Mouse (Mus musculus): Measurements from ENCODE around the gene Taf4. TPM values are rescaled to one million over a fixed set of nuclear protein-coding genes. Genes with fewer than 3 reads are reported as not detected.

Gene Taf4
- polyA plus RNA-seq, 1 experiment = 6.3 TPM

DNA sequence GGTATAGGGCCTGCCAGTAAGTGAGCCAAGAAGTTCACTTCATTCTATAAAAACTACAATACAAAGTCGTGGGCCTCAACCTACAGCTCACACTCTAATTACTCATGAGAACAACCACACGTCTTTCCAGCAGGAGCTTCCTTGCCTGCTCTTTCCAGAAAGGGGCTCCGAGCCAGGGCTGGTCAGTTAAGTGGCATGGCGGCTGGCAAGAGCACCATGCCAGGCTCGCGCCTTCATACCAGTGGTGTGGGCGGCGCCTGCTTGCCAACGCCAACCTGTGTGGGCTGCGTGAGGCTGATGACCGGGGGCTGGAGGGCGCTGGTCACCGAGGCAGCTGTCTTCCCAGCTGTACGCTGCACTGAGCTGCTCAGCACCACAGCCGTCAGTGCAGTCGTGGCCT lies 44.7 kb downstream of the Taf4 start:
- H3K4me2 ChIP-seq (ENCODE audit: low read depth) = no peak overlapping the region
- H3K36me3 ChIP-seq (ENCODE audit: control insufficient read depth, insufficient read depth) = peaks cover 7% of the 10 kb centered on the region
- no peak overlapping the region for H3K4me3 ChIP-seq
- H3ac ChIP-seq (ENCODE audit: control insufficient read depth, insufficient read length) = no peak overlapping the region
- H3K27me3 ChIP-seq (ENCODE audit: control insufficient read depth, insufficient read depth, insufficient read length) = no peaks in the 10 kb centered on the region
- H3K79me2 ChIP-seq (ENCODE audit: control insufficient read depth, insufficient read depth) = peaks cover 4% of the 10 kb centered on the region
- TF ChIP-seq MYOG (IDR thresholded peaks at IDR 0.05; ENCODE audit: control insufficient read depth in 1 of 3, insufficient read depth in 1 of 3, insufficient read length in 2 of 3, low read depth in 2 of 3) = no peak
- no peak for TF ChIP-seq MYOD1 (IDR thresholded peaks at IDR 0.05; ENCODE audit: control insufficient read depth in 1 of 3, insufficient read length in 2 of 3, low read depth in 2 of 3)
- no peak for TF ChIP-seq TCF12 (IDR thresholded peaks at IDR 0.05; ENCODE audit: insufficient read depth, poor library complexity, severe bottlenecking)
- TF ChIP-seq SRF (IDR thresholded peaks at IDR 0.05; ENCODE audit: control insufficient read depth, insufficient read length, low read depth) = no peak
- TF ChIP-seq USF1 (IDR thresholded peaks at IDR 0.05; ENCODE audit: low read depth) = no peak
- no peak for TF ChIP-seq POLR2A (IDR thresholded peaks at IDR 0.05; ENCODE audit: insufficient read length, low read depth)
- TF ChIP-seq REST (IDR thresholded peaks at IDR 0.05; ENCODE audit: insufficient read depth, insufficient read length) = no peak
- no peak for TF ChIP-seq MAX (IDR thresholded peaks at IDR 0.05; ENCODE audit: low read depth)
- no peak for TF ChIP-seq CEBPB (IDR thresholded peaks at IDR 0.05; ENCODE audit: insufficient read depth, poor library complexity, severe bottlenecking)
- no peak for TF ChIP-seq E2F4 (IDR thresholded peaks at IDR 0.05; ENCODE audit: insufficient read depth)
- no peak for TF ChIP-seq POLR2AphosphoS2 (IDR thresholded peaks at IDR 0.05; ENCODE audit: insufficient read length, low read depth)
- TF ChIP-seq TCF3 (IDR thresholded peaks at IDR 0.05; ENCODE audit: insufficient read length, low read depth) = no peak

DNA sequence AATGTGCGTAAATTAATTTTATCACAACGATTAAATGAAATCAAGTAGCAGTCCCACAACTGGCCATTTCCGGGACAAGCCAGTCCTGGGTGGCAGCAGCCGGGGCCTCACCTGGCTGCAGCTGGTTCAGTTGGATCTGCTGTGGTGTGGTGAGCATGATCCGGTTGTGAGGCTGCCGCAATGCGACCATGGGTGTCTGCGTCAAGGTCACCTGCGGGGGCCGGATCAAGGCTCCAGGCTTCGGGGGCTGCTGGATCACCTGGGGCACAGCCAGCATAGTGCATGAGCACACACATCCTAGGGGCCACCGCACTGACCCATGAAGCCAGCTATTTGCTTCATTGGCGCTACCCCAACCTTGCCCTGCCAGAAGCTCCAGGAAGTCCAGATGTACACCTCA lies 47.3 kb downstream of the Taf4 start:
- no peak overlapping the region for H3K4me3 ChIP-seq
- H3ac ChIP-seq (ENCODE audit: control insufficient read depth, insufficient read length) = no peak overlapping the region
- no peaks in the 10 kb centered on the region for H3K36me3 ChIP-seq (ENCODE audit: control insufficient read depth, insufficient read depth)
- no peak for TF ChIP-seq CEBPB (IDR thresholded peaks at IDR 0.05; ENCODE audit: insufficient read depth, poor library complexity, severe bottlenecking)
- TF ChIP-seq MYOG (IDR thresholded peaks at IDR 0.05; ENCODE audit: control insufficient read depth in 1 of 3, insufficient read depth in 1 of 3, insufficient read length in 2 of 3, low read depth in 2 of 3) = no peak
- no peak for TF ChIP-seq USF1 (IDR thresholded peaks at IDR 0.05; ENCODE audit: low read depth)
- no peak for TF ChIP-seq REST (IDR thresholded peaks at IDR 0.05; ENCODE audit: insufficient read depth, insufficient read length)
- TF ChIP-seq SRF (IDR thresholded peaks at IDR 0.05; ENCODE audit: control insufficient read depth, insufficient read length, low read depth) = no peak
- no peak for TF ChIP-seq MYOD1 (IDR thresholded peaks at IDR 0.05; ENCODE audit: control insufficient read depth in 1 of 3, insufficient read length in 2 of 3, low read depth in 2 of 3)
- TF ChIP-seq POLR2A (IDR thresholded peaks at IDR 0.05; ENCODE audit: insufficient read length, low read depth) = no peak
- TF ChIP-seq TCF12 (IDR thresholded peaks at IDR 0.05; ENCODE audit: insufficient read depth, poor library complexity, severe bottlenecking) = no peak
- no peak for TF ChIP-seq E2F4 (IDR thresholded peaks at IDR 0.05; ENCODE audit: insufficient read depth)
- TF ChIP-seq POLR2AphosphoS2 (IDR thresholded peaks at IDR 0.05; ENCODE audit: insufficient read length, low read depth) = no peak
- no peak for TF ChIP-seq MAX (IDR thresholded peaks at IDR 0.05; ENCODE audit: low read depth)
- TF ChIP-seq TCF3 (IDR thresholded peaks at IDR 0.05; ENCODE audit: insufficient read length, low read depth) = no peak
- H3K4me2 ChIP-seq (ENCODE audit: low read depth) = no peak overlapping the region
- no peaks in the 10 kb centered on the region for H3K79me2 ChIP-seq (ENCODE audit: control insufficient read depth, insufficient read depth)
- H3K27me3 ChIP-seq (ENCODE audit: control insufficient read depth, insufficient read depth, insufficient read length) = no peaks in the 10 kb centered on the region

DNA sequence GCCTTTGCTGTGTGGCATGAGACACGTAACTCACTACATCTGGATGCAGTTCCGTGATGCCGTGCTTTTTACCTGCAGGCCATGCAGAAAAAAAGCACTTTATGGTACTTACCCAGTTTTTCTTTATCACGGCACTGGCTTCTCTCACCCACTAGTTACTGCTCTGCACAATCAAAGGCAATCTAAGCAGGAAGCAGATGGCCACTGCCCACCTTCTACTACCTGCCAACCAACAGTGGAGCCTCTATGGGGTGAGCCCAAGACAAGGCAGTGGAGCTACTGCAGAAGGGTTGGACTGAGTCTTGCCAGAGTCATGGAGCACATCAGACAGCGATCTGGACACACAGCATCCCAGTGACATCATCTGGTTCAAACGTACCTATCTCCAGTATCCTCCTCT lies 52.4 kb downstream of the Taf4 start:
- Histone ChIP-seq H3K36me3 (ENCODE audit: control insufficient read depth, insufficient read depth) (peaks cover 24% of the 10 kb centered on the region), H3K27me3 (ENCODE audit: control insufficient read depth, insufficient read depth, insufficient read length) (no peaks in the 10 kb centered on the region), H3K4me3 (no peak overlapping the region), H3ac (ENCODE audit: control insufficient read depth, insufficient read length) (no peak overlapping the region), H3K4me2 (ENCODE audit: low read depth) (no peak overlapping the region), H3K79me2 (ENCODE audit: control insufficient read depth, insufficient read depth) (no peaks in the 10 kb centered on the region)
- no peak for TF ChIP-seq MYOG (IDR thresholded peaks at IDR 0.05; ENCODE audit: control insufficient read depth in 1 of 3, insufficient read depth in 1 of 3, insufficient read length in 2 of 3, low read depth in 2 of 3)

DNA sequence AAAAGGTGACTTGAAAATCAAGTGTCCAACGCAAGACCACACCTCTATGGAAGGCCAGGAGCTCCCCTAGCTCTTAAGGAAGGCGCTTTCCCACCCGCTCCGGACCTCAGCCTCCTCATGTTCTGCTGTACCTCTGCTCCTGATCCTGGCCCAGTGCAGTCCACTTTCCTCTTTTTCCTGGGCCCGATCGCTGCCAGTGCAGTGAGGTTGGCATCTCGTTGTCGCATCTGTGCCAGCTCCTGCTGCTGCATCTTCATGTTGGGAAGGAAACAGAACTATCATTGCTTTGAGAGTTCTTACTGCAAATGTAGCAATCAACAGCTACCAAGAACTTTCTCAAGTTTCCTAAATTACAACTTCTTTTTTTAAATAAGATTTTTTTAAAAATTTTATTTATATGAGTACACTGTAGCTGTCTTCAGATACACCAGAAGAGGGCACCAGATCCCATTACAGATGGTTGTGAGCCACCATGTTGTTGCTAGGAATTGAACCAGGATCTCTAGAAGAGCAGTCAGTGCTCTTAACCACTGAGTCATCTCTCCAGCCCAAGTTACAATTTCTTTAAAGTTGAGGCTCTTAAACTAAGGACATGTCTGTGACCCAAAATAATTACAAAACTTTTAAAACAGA lies 55.3 kb downstream of the Taf4 start:
- no peaks in the 10 kb centered on the region for H3K27me3 ChIP-seq (ENCODE audit: control insufficient read depth, insufficient read depth, insufficient read length)
- TF ChIP-seq POLR2A (IDR thresholded peaks at IDR 0.05; ENCODE audit: insufficient read length, low read depth) = no peak
- TF ChIP-seq TCF12 (IDR thresholded peaks at IDR 0.05; ENCODE audit: insufficient read depth, poor library complexity, severe bottlenecking) = no peak
- no peak for TF ChIP-seq SRF (IDR thresholded peaks at IDR 0.05; ENCODE audit: control insufficient read depth, insufficient read length, low read depth)
- TF ChIP-seq MYOG (IDR thresholded peaks at IDR 0.05; ENCODE audit: control insufficient read depth in 1 of 3, insufficient read depth in 1 of 3, insufficient read length in 2 of 3, low read depth in 2 of 3) = no peak
- no peak for TF ChIP-seq MYOD1 (IDR thresholded peaks at IDR 0.05; ENCODE audit: control insufficient read depth in 1 of 3, insufficient read length in 2 of 3, low read depth in 2 of 3)
- TF ChIP-seq CEBPB (IDR thresholded peaks at IDR 0.05; ENCODE audit: insufficient read depth, poor library complexity, severe bottlenecking) = no peak
- no peak for TF ChIP-seq REST (IDR thresholded peaks at IDR 0.05; ENCODE audit: insufficient read depth, insufficient read length)
- TF ChIP-seq POLR2AphosphoS2 (IDR thresholded peaks at IDR 0.05; ENCODE audit: insufficient read length, low read depth) = no peak
- no peak for TF ChIP-seq TCF3 (IDR thresholded peaks at IDR 0.05; ENCODE audit: insufficient read length, low read depth)
- no peak for TF ChIP-seq USF1 (IDR thresholded peaks at IDR 0.05; ENCODE audit: low read depth)
- TF ChIP-seq MAX (IDR thresholded peaks at IDR 0.05; ENCODE audit: low read depth) = no peak
- TF ChIP-seq E2F4 (IDR thresholded peaks at IDR 0.05; ENCODE audit: insufficient read depth) = no peak
- no peak overlapping the region for H3ac ChIP-seq (ENCODE audit: control insufficient read depth, insufficient read length)
- H3K36me3 ChIP-seq (ENCODE audit: control insufficient read depth, insufficient read depth) = peaks cover 24% of the 10 kb centered on the region
- no peak overlapping the region for H3K4me2 ChIP-seq (ENCODE audit: low read depth)
- no peak overlapping the region for H3K4me3 ChIP-seq
- H3K79me2 ChIP-seq (ENCODE audit: control insufficient read depth, insufficient read depth) = no peaks in the 10 kb centered on the region

DNA sequence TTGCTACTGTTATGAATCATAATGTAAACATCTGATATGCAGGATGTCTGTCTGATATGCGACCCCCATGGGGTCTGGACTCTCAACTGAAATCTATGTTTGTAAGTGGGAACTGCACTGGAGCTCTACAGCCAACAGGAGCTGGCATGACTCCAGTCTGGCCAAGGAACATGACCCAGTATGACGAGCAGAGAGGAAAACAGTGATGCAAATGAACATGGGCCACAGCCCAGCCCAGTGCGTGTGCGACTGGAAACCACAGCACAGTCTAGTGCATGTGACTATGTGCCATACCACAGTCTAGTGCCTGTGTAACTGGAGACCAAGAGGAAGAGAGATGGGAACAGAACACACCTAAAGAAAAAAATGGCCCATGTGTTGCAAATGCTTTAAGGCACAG lies 56.4 kb downstream of the Taf4 start:
- peaks cover 30% of the 10 kb centered on the region for H3K36me3 ChIP-seq (ENCODE audit: control insufficient read depth, insufficient read depth)
- H3ac ChIP-seq (ENCODE audit: control insufficient read depth, insufficient read length) = no peak overlapping the region
- no peaks in the 10 kb centered on the region for H3K79me2 ChIP-seq (ENCODE audit: control insufficient read depth, insufficient read depth)
- H3K4me2 ChIP-seq (ENCODE audit: low read depth) = no peak overlapping the region
- H3K27me3 ChIP-seq (ENCODE audit: control insufficient read depth, insufficient read depth, insufficient read length) = no peaks in the 10 kb centered on the region
- TF ChIP-seq TCF3 (IDR thresholded peaks at IDR 0.05; ENCODE audit: insufficient read length, low read depth) (no peak), MYOG (IDR thresholded peaks at IDR 0.05; ENCODE audit: control insufficient read depth in 1 of 3, insufficient read depth in 1 of 3, insufficient read length in 2 of 3, low read depth in 2 of 3) (no peak), MYOD1 (IDR thresholded peaks at IDR 0.05; ENCODE audit: control insufficient read depth in 1 of 3, insufficient read length in 2 of 3, low read depth in 2 of 3) (no peak), USF1 (IDR thresholded peaks at IDR 0.05; ENCODE audit: low read depth) (no peak), CEBPB (IDR thresholded peaks at IDR 0.05; ENCODE audit: insufficient read depth, poor library complexity, severe bottlenecking) (no peak), MAX (IDR thresholded peaks at IDR 0.05; ENCODE audit: low read depth) (no peak), TCF12 (IDR thresholded peaks at IDR 0.05; ENCODE audit: insufficient read depth, poor library complexity, severe bottlenecking) (no peak), SRF (IDR thresholded peaks at IDR 0.05; ENCODE audit: control insufficient read depth, insufficient read length, low read depth) (no peak), POLR2A (IDR thresholded peaks at IDR 0.05; ENCODE audit: insufficient read length, low read depth) (no peak)
- H3K4me3 ChIP-seq = no peak overlapping the region
